Mouse (Mus musculus) midbrain, embryonic 13.5 days (tissue): Measurements from ENCODE around the gene Hlx. TPM values are rescaled to one million over a fixed set of nuclear protein-coding genes. Genes with fewer than 3 reads are reported as not detected.
A peak's percentile ranks its signal among the peaks of the same experiment; 100 is the strongest.

Source experiments
- ATAC-seq: fragments of 200-750 bp; cut with Nextera tagmentation; 2 replicates; pipeline ENCODE4 v1.8.0; 2017; ENCODE audit warnings: mild to moderate bottlenecking, moderate TSS enrichment, moderate library complexity
- H3K27ac ChIP-seq: fragments of 300-500 bp; sonication (generic); 2 replicates; pipeline ENCODE4 v1.5.1; 2015; ENCODE audit warnings: inconsistent platforms, mild to moderate bottlenecking, moderate library complexity
- H3K27me3 ChIP-seq: fragments of 300-500 bp; sonication (generic); 2 replicates; pipeline ENCODE4 v1.6.1; 2015; ENCODE audit warnings: mild to moderate bottlenecking, inconsistent platforms
- H3K36me3 ChIP-seq: fragments of 300-500 bp; sonication (generic); 2 replicates; pipeline ENCODE4 v1.6.1; 2015; ENCODE audit warnings: mild to moderate bottlenecking, inconsistent platforms
- H3K4me1 ChIP-seq: fragments of 300-500 bp; sonication (generic); replicated peaks from 2 replicates; pipeline ENCODE4 v1.6.1; 2015; ENCODE audit warnings: inconsistent platforms
- H3K4me2 ChIP-seq: fragments of 300-500 bp; sonication (generic); replicated peaks from 2 replicates; pipeline ENCODE4 v1.6.1; 2015; ENCODE audit warnings: moderate library complexity, mild to moderate bottlenecking, inconsistent platforms
- H3K4me3 ChIP-seq: fragments of 300-500 bp; sonication (generic); replicated peaks from 2 replicates; pipeline ENCODE4 v1.5.1; 2015; ENCODE audit warnings: mild to moderate bottlenecking, inconsistent platforms
- H3K9ac ChIP-seq: fragments of 300-500 bp; sonication (generic); replicated peaks from 2 replicates; pipeline ENCODE4 v1.6.1; 2015; ENCODE audit warnings: mild to moderate bottlenecking, inconsistent platforms
- H3K9me3 ChIP-seq: fragments of 300-500 bp; sonication (generic); 2 replicates; pipeline ENCODE4 v1.6.1; 2016; ENCODE audit warnings: mild to moderate bottlenecking, inconsistent platforms
- WGBS: fragments of 180-500 bp; shearing (Covaris S2); methylation state at CpG from one replicate; pipeline ENCODE4 v1.1.7; 2015; 5-methylcytosine and 5-hydroxymethylcytosine counted together
- polyA plus RNA-seq: library from polyadenylated mRNA; unstranded; fragments of >200 nt; fragmentation: Nextera tagmentation; extraction: Ambion mirVana; gene quantifications from 2 replicates; pipeline ENCODE4 v1.2.1, GENCODE M21; 2015

Gene Hlx
- polyA plus RNA-seq, 1 experiment from 2014 or later = 1.4 TPM

DNA sequence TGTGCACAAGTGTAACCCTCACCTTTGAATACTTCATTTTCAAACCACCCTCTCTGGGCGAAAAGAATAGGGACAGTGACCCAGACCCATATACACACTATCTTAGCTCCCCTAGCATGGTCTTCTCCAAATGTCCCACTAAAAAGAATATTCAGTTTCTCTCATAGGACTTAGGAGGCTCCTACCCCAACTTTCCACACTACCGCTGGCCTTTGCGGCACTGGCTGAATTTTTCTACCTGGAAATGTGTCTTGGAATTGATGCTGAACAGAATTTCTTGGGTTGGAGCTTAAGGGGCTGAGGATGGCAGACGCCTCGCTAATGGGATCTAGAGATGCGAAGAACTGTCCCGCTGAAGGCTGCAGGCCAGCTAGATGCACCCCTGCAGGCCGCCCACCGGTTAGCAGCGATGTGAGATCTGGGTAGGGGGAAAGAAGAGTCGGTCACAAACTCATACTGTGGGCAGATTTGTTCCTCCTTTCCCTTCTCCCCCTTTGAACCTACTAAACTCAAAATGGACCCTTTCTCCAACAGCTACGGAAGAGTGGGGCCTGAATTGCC, 1.9 kb downstream of the Hlx start:
- H3K9ac ChIP-seq = no peak overlapping the region
- H3K27me3 ChIP-seq = peaks cover 97% of the 10 kb centered on the region
- H3K4me3 ChIP-seq = no peak overlapping the region
- ATAC-seq = no peak
- 3% methylated on average over 12 of the region's 12 CpGs for WGBS
- H3K4me1 ChIP-seq = peaks cover 31% of the 10 kb centered on the region
- no peak overlapping the region for H3K4me2 ChIP-seq
- no peaks in the 10 kb centered on the region; the same call in 1 of the 2 replicates for H3K9me3 ChIP-seq
- no peak overlapping the region for H3K27ac ChIP-seq
- no peaks in the 10 kb centered on the region for H3K36me3 ChIP-seq

DNA sequence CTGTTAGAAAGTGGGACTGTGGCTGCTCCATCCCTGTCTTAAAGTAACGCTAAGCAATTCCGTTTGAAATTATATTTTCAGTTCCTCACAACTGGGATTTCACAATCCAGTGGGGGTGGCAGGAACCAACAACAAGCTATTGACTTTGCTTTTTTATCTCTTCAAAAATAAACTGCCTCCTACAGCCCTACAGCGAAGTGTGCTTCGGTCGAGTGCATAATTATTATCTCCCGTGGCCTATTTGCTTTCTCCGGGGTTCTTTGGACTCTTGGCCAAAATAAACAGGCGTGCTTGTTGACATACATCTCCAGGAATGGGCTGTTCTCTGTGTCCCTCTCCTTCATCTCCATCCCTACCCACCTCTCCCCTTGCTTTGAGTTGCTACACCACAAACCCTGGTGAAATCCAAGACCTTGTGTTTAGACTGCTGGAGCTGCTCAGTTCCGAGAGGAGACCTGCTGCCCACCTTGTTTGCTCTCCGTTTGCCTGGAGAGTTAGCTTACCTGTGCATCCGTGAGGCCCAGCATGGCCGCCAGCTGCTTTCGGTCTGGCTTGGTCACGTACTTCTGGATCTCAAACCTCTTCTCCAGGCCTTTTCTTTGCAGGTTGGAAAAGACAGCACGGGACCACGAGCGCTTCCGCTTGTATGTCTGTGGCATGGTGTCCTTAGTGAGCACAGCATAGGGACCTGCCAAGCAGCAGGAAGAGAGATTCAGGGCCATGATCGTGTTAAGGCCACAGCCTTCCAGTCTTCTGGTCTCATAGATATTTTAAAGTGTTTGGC, 2.9 kb downstream of the Hlx start:
- WGBS = 2% methylated on average over 19 of the region's 19 CpGs
- Histone ChIP-seq H3K4me2 (no peak overlapping the region), H3K9ac (no peak overlapping the region), H3K27ac (no peak overlapping the region), H3K9me3 (no peaks in the 10 kb centered on the region), H3K4me1 (peaks cover 31% of the 10 kb centered on the region), H3K27me3 (peaks cover 98% of the 10 kb centered on the region), H3K4me3 (no peak overlapping the region), H3K36me3 (no peaks in the 10 kb centered on the region)
- no peak for ATAC-seq

GRCm38 (mm10) chr1:184728561-184729115, 3.8 kb downstream of the Hlx start:
- Histone ChIP-seq H3K27ac (no peak overlapping the region), H3K4me2 (no peak overlapping the region), H3K36me3 (no peaks in the 10 kb centered on the region), H3K4me1 (peaks cover 31% of the 10 kb centered on the region), H3K9me3 (no peaks in the 10 kb centered on the region), H3K27me3 (peaks cover 98% of the 10 kb centered on the region), H3K9ac (no peak overlapping the region), H3K4me3 (no peak overlapping the region)
- 3% methylated on average over 6 of the region's 6 CpGs for WGBS
- ATAC-seq = no peak

GRCm38 (mm10) chr1:184727401-184728265, 4.8 kb downstream of the Hlx start:
- Histone ChIP-seq H3K9ac (peak overlapping the region; percentile 57), H3K27me3 (peaks cover 98% of the 10 kb centered on the region), H3K4me3 (peak overlapping the region; percentile 45), H3K36me3 (no peaks in the 10 kb centered on the region), H3K9me3 (no peaks in the 10 kb centered on the region), H3K4me2 (peak overlapping the region; percentile 69), H3K27ac (no peak overlapping the region), H3K4me1 (peaks cover 23% of the 10 kb centered on the region)
- ATAC-seq = peak; percentile 56; the same call in 1 of the 2 replicates
- WGBS = 2% methylated on average over 49 of the region's 49 CpGs

- peak overlapping the region; percentile 57; the same call in 1 of the 2 replicates for H3K9ac ChIP-seq
- H3K36me3 ChIP-seq = no peaks in the 10 kb centered on the region
- H3K27ac ChIP-seq = no peak overlapping the region
- peak overlapping the region; percentile 69; the same call in 1 of the 2 replicates for H3K4me2 ChIP-seq
- no peaks in the 10 kb centered on the region for H3K9me3 ChIP-seq
- H3K27me3 ChIP-seq = peaks cover 100% of the 10 kb centered on the region
- ATAC-seq = no peak
- H3K4me3 ChIP-seq = peak overlapping the region; percentile 45
- H3K4me1 ChIP-seq = peaks cover 15% of the 10 kb centered on the region
- 3% methylated on average over 16 of the region's 16 CpGs for WGBS
These were observed 5.7 kb downstream of the Hlx start for GRCm38 (mm10) chr1:184726576-184727300.

- H3K4me1 ChIP-seq = peaks cover 11% of the 10 kb centered on the region
- ATAC-seq = no peak
- H3K27ac ChIP-seq = no peak overlapping the region
- peaks cover 100% of the 10 kb centered on the region for H3K27me3 ChIP-seq
- under 1% methylated on average over 11 of the region's 11 CpGs for WGBS
- no peak overlapping the region for H3K4me2 ChIP-seq
- no peaks in the 10 kb centered on the region for H3K9me3 ChIP-seq
- H3K9ac ChIP-seq = no peak overlapping the region
- H3K4me3 ChIP-seq = no peak overlapping the region
- no peaks in the 10 kb centered on the region for H3K36me3 ChIP-seq
These were observed 7.1 kb downstream of the Hlx start for GRCm38 (mm10) chr1:184725318-184725790.

GRCm38 (mm10) chr1:184724551-184725317, 7.7 kb downstream of the Hlx start:
- Histone ChIP-seq H3K4me2 (no peak overlapping the region), H3K4me1 (peaks cover 11% of the 10 kb centered on the region), H3K27ac (no peak overlapping the region), H3K9ac (no peak overlapping the region), H3K4me3 (no peak overlapping the region), H3K9me3 (no peaks in the 10 kb centered on the region), H3K36me3 (no peaks in the 10 kb centered on the region), H3K27me3 (peaks cover 100% of the 10 kb centered on the region)
- 1% methylated on average over 23 of the region's 23 CpGs for WGBS
- no peak for ATAC-seq

DNA sequence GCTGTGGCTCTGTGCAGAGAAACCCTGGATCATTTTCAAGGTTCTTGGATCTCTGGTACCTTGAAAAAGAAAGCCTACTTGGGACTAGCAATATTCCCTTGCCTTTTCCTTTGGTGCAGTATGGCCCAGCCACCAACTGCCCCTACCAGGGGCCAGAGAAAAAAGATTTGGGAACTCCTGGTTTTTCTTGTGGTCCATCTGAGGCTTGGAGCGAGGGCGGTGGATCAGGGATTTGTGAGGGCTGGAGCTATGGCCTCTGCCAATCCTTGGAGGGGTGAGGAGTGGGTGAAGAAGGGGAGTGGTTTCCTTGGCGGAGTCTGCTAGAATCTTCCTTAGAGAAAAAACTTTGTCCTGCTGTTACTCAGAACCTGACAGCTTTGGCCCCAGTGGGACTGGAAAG, 8.5 kb downstream of the Hlx start:
- H3K9me3 ChIP-seq = no peaks in the 10 kb centered on the region
- H3K9ac ChIP-seq = no peak overlapping the region
- no peak overlapping the region for H3K27ac ChIP-seq
- H3K36me3 ChIP-seq = no peaks in the 10 kb centered on the region
- ATAC-seq = no peak
- H3K27me3 ChIP-seq = peaks cover 100% of the 10 kb centered on the region
- H3K4me1 ChIP-seq = peaks cover 11% of the 10 kb centered on the region
- 5% methylated on average over 3 of the region's 3 CpGs for WGBS
- no peak overlapping the region for H3K4me3 ChIP-seq
- H3K4me2 ChIP-seq = no peak overlapping the region

DNA sequence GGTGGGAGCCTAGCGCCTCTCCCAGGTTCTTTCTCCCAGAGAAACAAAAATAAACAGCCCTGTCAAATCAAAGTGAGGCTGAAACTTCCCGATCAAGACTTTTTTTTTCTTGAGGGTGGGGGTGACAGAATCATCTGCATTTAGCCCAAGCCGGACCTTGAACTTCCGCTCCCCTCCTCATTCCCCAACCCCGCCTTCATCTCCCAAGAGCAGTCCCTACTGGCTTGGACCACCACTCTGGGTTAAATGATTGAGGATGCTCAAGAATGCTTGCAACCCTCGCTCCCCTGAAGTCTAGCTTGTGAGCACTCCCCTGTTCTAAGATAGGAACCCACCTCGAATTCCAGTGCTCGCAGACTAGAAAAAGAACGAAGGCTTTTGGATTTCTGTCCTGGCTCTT, 11.3 kb downstream of the Hlx start:
- Histone ChIP-seq H3K9ac (no peak overlapping the region), H3K27me3 (peaks cover 100% of the 10 kb centered on the region), H3K9me3 (no peaks in the 10 kb centered on the region), H3K4me3 (no peak overlapping the region), H3K27ac (no peak overlapping the region), H3K4me1 (no peaks in the 10 kb centered on the region), H3K4me2 (no peak overlapping the region), H3K36me3 (no peaks in the 10 kb centered on the region)
- no peak for ATAC-seq
- WGBS = 1% methylated on average over 9 of the region's 9 CpGs

DNA sequence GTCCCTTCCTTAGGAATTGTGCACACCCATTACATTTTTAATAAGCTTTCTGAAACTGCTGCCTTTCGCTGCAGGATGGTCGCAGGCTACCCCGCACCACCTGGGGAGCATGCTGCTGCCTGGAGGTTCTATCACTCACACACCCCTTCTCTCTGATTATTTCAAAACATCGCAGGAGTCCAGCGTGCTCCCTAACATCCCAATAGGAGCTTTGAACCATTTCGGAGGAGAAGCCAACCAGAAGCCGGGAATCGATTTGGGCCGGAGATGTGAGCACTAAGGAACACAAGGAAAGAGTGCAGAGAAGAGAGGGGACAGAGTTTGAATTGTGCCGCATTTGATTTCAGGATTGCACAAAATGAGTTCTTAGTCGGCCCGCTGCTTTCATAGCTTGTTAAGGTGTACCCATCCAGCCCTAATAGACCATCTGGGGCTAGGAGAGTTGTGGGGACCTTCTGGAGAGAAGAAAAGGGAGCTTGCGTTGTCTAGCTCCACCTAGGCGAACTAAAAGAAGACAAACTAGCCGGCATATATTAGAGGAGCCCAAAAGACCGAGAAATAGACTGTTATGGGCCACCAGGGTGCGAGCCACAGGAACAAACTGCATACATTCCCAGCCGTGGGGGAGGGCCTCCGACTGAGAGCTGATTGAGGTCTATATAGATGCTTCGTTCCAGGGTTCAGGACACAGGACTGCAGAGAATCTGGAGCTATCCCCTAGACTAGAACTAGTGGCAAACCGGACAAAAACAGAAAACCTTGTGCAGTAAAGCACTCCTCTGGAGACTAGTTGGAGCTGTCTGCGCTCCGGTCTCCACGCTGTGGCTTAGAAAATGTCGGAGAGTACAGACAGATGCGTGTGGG, 12.0 kb downstream of the Hlx start:
- Histone ChIP-seq H3K9me3 (no peaks in the 10 kb centered on the region), H3K4me1 (no peaks in the 10 kb centered on the region), H3K4me3 (no peak overlapping the region), H3K4me2 (no peak overlapping the region), H3K9ac (no peak overlapping the region), H3K36me3 (no peaks in the 10 kb centered on the region), H3K27me3 (peaks cover 100% of the 10 kb centered on the region), H3K27ac (no peak overlapping the region)
- WGBS = 3% methylated on average over 26 of the region's 26 CpGs
- no peak for ATAC-seq
